Mouse (Mus musculus) fibroblast of lung, adult 2 months (primary cell): ENCODE measurements around the gene Olfr718-ps1.

Source experiments
- DNase-seq: peaks from one replicate; pipeline ENCODE4 v3.0.0-alpha.2; 2011; ENCODE audit warnings: low read depth

Gene Olfr718-ps1

DNA sequence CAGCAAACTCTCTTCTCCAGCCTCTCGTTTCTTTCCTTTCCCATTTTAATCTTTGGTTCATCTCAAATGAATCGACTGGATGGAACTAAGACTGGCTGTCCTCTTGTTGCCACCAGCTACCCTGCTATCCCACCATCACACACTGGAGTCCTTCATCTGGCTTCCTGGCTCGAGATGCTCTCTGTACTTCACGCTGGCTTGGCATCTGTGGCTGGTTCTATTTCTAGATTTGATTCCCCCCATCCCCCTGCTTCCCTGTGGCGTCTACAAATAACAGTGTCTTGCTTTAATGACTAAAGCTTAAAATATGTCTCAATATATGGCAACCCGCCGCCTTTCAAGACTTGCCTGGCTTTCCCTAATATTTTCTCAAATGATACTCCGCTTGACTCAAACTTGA, 19.5 kb downstream of the Olfr718-ps1 start:
- DNase-seq: no peak

DNA sequence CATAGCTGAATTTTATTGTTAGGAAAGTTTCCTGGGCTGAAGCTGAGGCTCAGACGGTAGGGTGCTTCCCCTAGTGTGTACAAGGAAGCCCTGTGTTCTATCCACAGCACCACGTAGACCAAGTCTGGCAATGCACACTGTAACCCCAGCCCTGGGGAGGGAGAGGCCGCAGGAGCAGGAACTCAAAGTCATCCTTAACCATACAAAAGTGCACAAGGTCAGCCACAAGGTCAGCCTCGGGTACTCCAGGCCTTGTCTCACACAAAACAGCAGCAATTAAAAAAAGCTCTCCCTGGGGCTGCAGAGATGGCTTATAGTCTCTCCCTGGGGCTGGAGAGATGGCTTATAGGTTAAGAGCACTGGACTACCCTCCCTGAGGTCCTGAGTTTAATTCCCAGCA, 20.5 kb downstream of the Olfr718-ps1 start:
- no peak for DNase-seq

DNA sequence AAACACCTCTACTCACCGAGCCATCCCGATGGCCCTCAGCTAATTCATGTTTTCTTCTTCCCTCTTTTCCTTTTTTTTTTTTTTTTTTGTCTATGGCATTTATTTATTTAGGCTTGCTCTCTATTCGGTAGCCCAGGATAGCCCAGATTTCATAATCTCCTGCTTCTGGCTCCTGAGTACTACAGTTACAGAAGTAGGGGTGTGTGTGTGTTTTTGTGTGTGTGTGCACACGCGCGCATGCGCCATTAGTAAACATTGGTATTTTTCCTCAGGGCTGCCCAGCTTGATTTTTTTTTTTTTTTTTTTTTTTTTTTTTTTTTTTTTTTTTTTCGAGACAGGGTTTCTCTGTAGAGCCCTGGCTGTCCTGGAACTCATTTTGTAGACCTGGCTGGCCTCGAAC, 21.3 kb downstream of the Olfr718-ps1 start:
- no peak for DNase-seq

DNA sequence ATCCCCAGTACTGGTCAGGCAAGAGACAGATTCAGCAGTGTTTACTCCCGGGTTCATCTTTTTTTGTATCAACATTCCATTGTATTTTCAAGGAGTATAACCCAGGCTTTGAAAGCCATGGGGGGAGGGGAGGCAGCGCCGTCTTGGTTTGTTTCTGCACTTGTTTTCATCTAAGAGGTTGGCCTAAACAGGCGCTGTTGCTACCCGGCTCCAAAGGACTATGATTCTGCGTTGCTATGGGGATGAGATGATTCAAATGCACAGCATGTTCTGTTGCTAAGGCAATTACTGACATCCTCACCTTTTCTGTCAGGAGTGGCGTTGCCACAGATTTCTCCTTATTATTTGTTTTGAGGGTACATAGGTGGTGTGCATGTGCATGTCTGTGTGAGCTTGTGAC, 21.8 kb downstream of the Olfr718-ps1 start:
- DNase-seq: no peak

DNA sequence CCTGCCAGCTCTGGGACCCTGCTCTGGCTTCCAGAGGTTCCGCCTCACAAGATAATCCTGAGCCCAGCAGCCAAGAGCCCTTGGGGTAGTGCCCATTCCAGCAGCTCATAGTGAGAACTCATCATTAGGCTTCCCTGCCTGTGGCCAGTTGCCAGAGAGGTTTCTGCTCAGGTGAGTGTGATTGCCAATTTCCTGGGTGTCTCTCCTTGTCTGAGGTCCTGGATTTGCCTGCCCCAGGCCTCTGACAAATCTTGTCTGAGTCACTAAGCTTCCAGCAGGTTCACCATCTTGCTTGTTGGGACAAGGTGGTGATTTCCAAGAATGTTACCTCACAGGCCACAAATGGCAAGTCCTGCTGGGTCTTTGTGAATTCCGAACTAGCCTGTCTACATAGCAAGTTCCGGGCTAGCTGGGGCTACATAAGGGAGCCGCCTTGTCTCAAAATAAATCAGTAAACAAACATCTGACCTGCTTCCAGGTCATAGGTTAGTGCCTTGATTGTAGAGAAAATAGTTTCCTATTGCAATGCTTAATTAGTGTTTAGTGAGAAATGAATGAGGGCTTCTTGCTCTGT, 22.5 kb downstream of the Olfr718-ps1 start:
- DNase-seq: no peak

DNA sequence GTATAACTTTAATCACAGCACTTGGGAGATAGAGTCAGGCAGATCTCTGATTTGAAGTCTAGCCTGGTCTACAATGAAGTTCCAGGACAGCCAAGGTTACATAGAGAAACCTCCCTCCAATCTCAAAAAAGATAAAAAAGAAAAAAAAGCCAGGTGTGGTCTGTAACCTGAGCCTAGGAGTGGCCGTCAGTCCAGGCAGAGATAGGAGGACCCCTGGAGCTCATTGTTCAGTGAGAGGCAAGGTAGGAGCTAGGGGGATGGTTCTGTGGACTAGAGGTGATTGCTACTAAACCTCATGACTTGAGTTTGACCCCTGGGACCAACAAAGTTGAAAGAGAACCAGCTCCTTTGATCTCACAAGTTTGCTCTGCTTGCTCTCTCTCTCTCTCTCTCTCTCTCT, 24.7 kb downstream of the Olfr718-ps1 start:
- no peak for DNase-seq

DNA sequence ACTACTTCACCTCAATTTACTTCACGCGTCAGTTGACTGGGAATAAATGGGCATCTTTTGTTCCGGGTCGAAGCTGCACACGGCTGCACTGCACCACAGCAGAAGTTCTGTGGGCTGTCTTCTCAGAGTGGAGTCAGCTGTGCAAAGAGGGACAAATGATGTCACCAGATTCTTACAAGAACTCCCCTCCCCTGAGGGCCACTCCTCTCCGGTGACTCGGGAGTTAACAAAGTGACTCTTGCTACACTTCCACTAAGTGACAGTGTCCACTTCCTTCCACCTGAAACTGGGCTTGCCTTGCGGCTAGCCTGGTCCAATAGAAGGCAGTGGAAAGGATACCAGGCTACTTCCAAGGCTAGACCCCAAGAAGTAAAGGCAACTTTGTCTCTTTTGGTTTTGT, 25.3 kb downstream of the Olfr718-ps1 start:
- no peak for DNase-seq

DNA sequence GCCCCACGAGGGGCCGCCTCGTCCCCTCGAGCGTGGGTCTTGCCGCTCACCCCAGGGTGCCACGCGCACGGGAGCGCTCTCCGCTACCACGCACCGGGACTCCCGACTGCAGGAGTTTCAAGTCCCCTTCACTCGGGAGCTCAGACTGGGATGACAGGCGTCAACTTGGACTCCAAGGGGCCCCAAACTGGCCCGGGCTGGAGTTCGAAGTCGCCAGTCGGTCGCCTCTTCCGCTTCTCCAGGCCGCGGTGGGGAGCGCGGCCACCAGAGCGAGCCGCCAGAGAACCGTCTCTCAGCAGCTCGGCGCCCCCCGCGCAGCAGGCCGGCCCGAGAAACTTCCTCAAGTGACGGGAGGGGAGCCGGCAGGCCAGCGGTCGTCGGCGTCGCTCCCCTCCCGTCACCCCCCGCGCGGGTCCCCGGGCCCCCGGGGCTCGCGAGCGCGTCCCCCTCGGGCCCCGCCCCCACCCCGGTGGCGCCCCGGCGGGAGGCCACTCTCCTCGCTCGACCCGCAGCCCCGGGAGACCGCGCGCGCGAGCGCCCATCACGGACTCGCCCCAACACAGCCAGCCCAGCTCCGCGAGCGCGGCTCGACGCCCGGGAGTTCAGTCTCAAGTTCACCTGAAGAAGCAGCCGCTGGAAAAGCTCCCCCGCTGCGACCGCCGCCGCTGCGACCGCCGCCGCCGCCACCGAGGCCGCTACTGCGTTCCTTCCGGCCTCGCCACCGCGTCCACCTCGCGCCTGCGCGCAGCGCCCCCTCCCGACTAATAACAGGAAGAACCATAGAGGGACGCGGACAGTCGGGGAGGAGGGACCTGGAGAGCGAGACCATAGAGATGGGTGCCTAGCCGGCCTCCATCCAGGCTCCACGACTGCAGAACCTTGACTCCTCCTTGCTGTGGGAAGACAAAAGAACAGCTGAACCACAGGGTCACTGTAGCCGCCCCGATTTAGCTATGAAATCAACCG, 34.8 kb downstream of the Olfr718-ps1 start, which contains the start of gene Rnf216:
TSS of gene Rnf216 (minus strand) at position 714 of the 966 bp plus-strand sequence.
- peak; percentile 63 for DNase-seq

DNA sequence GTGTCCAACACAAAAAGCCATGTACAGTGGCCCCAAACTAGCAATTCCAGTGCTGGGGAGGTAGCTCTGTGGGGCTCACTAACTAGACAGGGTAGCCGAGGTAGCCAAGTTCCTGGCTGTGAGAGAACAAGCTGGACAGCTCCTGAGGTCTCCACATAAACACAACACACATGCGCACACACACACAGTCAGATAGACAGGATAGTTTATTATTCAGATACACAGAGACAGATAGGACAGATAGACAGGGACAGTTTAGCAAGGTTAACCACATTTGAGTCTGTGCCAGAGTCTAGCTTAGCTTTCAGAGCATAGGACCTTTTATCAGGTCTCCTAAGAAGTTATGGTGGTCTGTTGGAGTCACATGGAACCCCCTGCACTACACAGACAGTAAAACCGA, 40.5 kb downstream of the Olfr718-ps1 start:
- no peak for DNase-seq

DNA sequence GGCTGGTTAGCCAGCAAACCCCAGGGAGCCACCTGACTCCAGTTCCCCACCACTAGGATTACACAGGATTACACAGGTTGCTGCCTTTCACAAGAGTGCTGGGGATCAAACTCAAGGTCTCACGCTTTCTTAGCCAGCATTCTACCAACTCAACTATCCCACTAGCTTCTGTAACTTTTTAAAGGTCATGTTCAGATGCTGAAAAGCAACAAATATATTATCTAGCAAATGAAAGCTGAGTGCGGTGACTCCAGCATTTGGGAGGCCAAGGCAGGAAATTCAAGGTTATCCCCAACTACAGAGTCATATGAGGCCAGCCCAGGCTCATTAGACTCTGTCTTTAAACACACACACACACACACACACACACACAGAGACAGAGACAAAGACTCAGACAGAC, 44.1 kb downstream of the Olfr718-ps1 start:
- DNase-seq: no peak

DNA sequence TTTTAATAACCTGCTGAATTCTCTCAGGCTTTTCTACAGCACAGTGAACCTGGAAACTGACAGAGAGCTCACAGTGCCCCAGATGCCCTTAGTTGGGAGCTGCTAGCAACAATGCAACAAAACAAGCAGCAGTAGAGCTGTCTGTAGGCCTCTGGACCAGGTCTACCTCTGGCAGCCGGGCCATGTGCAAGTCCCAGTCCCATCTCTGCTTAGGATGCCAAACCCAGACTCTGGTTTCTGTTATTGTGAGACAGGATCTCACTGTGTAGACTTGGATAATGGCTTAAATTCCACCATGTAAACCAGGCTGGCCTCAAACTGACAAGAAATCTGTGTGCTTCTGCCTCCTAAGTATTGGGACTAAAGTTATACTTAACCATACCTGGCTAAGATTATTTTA, 45.8 kb downstream of the Olfr718-ps1 start:
- no peak for DNase-seq

DNA sequence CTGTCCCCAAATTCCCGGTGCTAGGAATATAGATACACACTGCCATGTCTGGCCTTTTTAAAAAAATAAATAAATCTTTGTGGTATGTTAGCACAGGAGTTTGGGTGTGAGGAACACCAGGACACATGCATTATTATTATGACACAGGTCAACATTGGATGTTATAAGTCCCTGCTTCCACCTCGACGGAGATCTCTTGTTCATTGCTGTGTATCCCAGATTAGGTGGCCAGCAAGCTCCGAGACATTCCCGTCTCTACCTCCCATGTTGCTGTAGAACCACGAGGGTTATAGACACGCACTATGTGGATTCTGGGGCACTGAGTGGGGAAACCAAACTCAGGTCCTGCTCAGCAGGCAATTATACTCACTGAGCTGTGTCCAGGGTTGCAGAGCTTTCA, 52.1 kb downstream of the Olfr718-ps1 start:
- no peak for DNase-seq

DNA sequence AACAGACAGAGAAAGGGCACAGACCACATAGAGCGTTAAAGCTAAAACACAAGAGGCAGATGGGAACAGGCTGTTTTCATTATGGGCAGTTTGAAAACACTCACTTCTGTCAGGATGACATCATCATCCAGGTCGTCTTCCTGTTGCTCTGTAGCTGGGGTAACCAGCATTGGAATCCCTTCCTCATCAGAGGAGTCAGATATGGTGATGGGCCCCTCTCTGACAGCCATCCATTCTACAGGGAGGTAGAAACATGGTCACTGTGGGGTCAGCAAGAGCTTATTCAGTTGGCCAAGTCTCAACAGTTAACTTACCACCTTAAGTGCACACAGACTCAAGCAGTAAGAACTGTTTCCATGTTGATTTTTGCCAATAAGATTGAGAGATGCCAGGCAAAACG, 54.5 kb downstream of the Olfr718-ps1 start:
- DNase-seq: no peak

DNA sequence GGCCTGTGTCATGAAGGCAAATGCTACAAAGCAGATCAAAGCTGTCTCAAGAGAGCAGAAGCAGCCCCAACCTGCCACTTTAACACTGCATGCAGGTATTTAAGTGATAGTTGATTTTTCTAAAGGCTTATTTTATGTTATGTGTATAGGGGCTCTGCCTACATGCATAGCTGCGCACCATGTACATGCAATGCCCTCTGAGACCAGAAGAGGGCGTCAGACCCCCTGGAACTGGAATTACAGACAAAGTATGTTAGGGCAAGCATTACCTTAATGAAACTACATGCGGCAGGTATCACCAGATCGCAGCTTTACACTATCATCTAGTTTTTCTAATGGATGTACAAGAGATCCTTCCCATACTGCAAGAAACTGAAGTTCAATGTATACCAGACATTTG, 62.5 kb downstream of the Olfr718-ps1 start:
- no peak for DNase-seq
